ENCODE assay signal across 19 mouse cellular contexts in the genomic region with DNA sequence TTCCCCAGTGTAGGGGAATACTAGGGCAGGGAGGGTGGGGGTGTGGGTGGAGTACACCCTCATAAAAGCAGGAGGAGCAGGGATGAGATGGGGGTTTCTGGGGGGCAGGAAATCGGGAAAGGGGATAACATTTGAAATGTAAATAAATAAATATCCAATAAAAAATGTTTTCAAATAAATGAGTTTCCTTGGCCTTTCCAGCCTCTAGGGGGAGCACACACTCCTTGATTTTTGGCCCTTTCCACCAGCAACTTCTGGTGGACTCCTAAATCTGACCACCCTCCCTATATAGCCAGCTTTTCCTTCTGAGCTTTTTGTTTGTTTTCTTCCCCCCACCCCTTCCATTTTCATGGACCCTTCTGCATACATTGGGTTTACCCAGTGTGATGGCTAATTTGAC. TPM values are rescaled to one million over a fixed set of nuclear protein-coding genes. Genes with fewer than 3 reads are reported as not detected.
DNase-seq lines count a peak whose midpoint lies in the region; ATAC-seq and TF ChIP-seq lines count a peak whose summit lies in the region.
"Had no signal": no experiment of that assay in that cellular context is flagged by ENCODE, and none has a peak within 500 bp of the region (broad histone marks: within the 10 kb centered on the region; RNA-seq: fewer than 3 reads in every experiment).

No protein-coding gene starts in this region.

- H3K9ac ChIP-seq in intestine, postnatal 0 days (ENCODE audit: low read depth, low read length), result no peak overlapping the region
- H3K9ac ChIP-seq in intestine, embryonic 15.5 days, result no peak overlapping the region
- H3K9ac ChIP-seq: heart, embryonic 13.5 days; liver, embryonic 12.5 days; neural tube, embryonic 12.5 days had no signal

- no peak for ATAC-seq in intestine, postnatal 0 days
- ATAC-seq in intestine, embryonic 15.5 days, result no peak
- ATAC-seq in monocyte, adult 5-6 weeks (replicated peaks; ENCODE audit: insufficient number of reproducible peaks, low FRiP score, low TSS enrichment, poor library complexity, severe bottlenecking), result no peak
- ATAC-seq: inflammation-experienced regulatory T-cells, adult 6 months; liver, embryonic 12.5 days had no signal

- H3K4me2 ChIP-seq in intestine, postnatal 0 days (replicated peaks; ENCODE audit: low read depth), result no peak overlapping the region
- H3K4me2 ChIP-seq in intestine, embryonic 15.5 days (replicated peaks), result no peak overlapping the region
- H3K4me2 ChIP-seq: heart, embryonic 13.5 days; liver, embryonic 12.5 days; neural tube, embryonic 12.5 days had no signal

- no peak overlapping the region for H3K27ac ChIP-seq in intestine, postnatal 0 days (ENCODE audit: low read depth, low read length)
- no peak overlapping the region for H3K27ac ChIP-seq in intestine, embryonic 15.5 days
- H3K27ac ChIP-seq: heart, embryonic 13.5 days; liver, embryonic 12.5 days; neural tube, embryonic 12.5 days had no signal

- no peak overlapping the region for H3K4me3 ChIP-seq in intestine, postnatal 0 days (ENCODE audit: low read depth, low read length)
- no peak overlapping the region for H3K4me3 ChIP-seq in intestine, embryonic 15.5 days (replicated peaks)
- H3K4me3 ChIP-seq: heart, embryonic 13.5 days; liver, embryonic 12.5 days; neural tube, embryonic 12.5 days had no signal

- 0 out of 2 replicates have a peak, but pooled peaks cover 3% of the 10 kb centered on the region for H3K27me3 ChIP-seq in intestine, postnatal 0 days (replicated peaks; ENCODE audit: control insufficient read depth, insufficient read depth, low read length)
- no peaks in the 10 kb centered on the region for H3K27me3 ChIP-seq in intestine, embryonic 15.5 days (replicated peaks)
- H3K27me3 ChIP-seq: heart, embryonic 13.5 days; liver, embryonic 12.5 days; neural tube, embryonic 12.5 days had no signal

- H3K36me3 ChIP-seq in intestine, postnatal 0 days (ENCODE audit: control insufficient read depth, insufficient read depth), result no peaks in the 10 kb centered on the region
- H3K36me3 ChIP-seq in intestine, embryonic 15.5 days, result no peaks in the 10 kb centered on the region
- H3K36me3 ChIP-seq: heart, embryonic 13.5 days; liver, embryonic 12.5 days; neural tube, embryonic 12.5 days had no signal

- 50% methylated on average over 1 of the region's 1 CpGs for WGBS in intestine, postnatal 0 days
- WGBS in intestine, embryonic 15.5 days, result 60% methylated on average over 1 of the region's 1 CpGs

- TF ChIP-seq CTCF in intestine, postnatal 0 days (IDR thresholded peaks at IDR 0.05; ENCODE audit: low read depth), result peak; percentile 14; the same call in 1 of the 2 replicates

- H3K9me3 ChIP-seq in intestine, postnatal 0 days (ENCODE audit: control insufficient read depth), result no peaks in the 10 kb centered on the region
- no peaks in the 10 kb centered on the region for H3K9me3 ChIP-seq in intestine, embryonic 15.5 days
- H3K9me3 ChIP-seq: heart, embryonic 13.5 days; liver, embryonic 12.5 days; neural tube, embryonic 12.5 days had no signal

- peak; percentile 5 for DNase-seq in lung, postnatal 10 days
- no peak for DNase-seq in lung, postnatal 4 days
- peak; percentile 30 for DNase-seq in NIH3T3 (ENCODE audit: low read depth)
- DNase-seq in cerebellum, adult 9-10 months, result no peak
- DNase-seq: adrenal gland, postnatal 10 days; gastrocnemius, postnatal 36 days; left cerebral cortex, postnatal 4 days; midbrain, embryonic 14.5 days; right cerebral cortex, postnatal 25 days; thymus, postnatal 4 days had no signal

- H3K4me1 ChIP-seq in intestine, postnatal 0 days (replicated peaks; ENCODE audit: control insufficient read depth, insufficient read depth, low read length), result no peaks in the 10 kb centered on the region
- H3K4me1 ChIP-seq in intestine, embryonic 15.5 days (replicated peaks), result no peaks in the 10 kb centered on the region
- H3K4me1 ChIP-seq: heart, embryonic 13.5 days; liver, embryonic 12.5 days; neural tube, embryonic 12.5 days had no signal

RNA-seq across cellular contexts. Expression of a gene that starts 7.3 kb away (rescaled TPM):
- 0.09 and 0.14 TPM in 2 replicates for polyA plus RNA-seq in intestine, postnatal 0 days (2015; fragmentation: Nextera tagmentation; extraction: Ambion mirVana)
- polyA plus RNA-seq in intestine, embryonic 15.5 days (2015; fragmentation: Nextera tagmentation; extraction: Ambion mirVana), result 0.14 and 0.16 TPM in 2 replicates
- total RNA-seq in monocyte, adult 5-6 weeks (2017), result not detected in 3 replicates
- total RNA-seq: ES-E14; hematopoietic stem cell, adult 5-6 weeks had no signal
- polyA plus RNA-seq: heart, embryonic 13.5 days; liver, embryonic 12.5 days had no signal

Comparison
In these comparisons a context has a peak if more than half of its experiments do, and no peak if none do; other contexts are left out.
1. DNase-seq: peak in lung, postnatal 10 days (single experiment) and NIH3T3 (single experiment); none in lung, postnatal 4 days (0 of 2) and cerebellum, adult 9-10 months (single experiment).